ENCODE assay signal across 8 mouse cellular contexts in genomic region chr4:134496595-134497210, GRCm38 (mm10). TPM values are rescaled to one million over a fixed set of nuclear protein-coding genes. Genes with fewer than 3 reads are reported as not detected.
A peak's percentile ranks its signal among the peaks of the same experiment; 100 is the strongest.
DNase-seq lines count a peak whose midpoint lies in the region; ATAC-seq lines count a peak whose summit lies in the region.

Gene Paqr7, plus strand, starts transcription at chr4:134496697.

- H3K27ac ChIP-seq in embryonic facial prominence, embryonic 10.5 days (replicated peaks) = peak within 1 kb of the TSS; percentile 81
- H3K27ac ChIP-seq in intestine, embryonic 15.5 days = peak within 1 kb of the TSS; percentile 73

- peak; percentile 72 for ATAC-seq in intestine, embryonic 15.5 days
- peak; percentile 72 for ATAC-seq in megakaryocyte-erythroid progenitor cell, adult 5-6 weeks (replicated peaks; ENCODE audit: low FRiP score, low TSS enrichment, poor library complexity, severe bottlenecking)

- H3K4me2 ChIP-seq in intestine, embryonic 15.5 days (replicated peaks) = peak within 1 kb of the TSS; percentile 99

- peaks cover 27% of the 10 kb centered on the region for H3K27me3 ChIP-seq in embryonic facial prominence, embryonic 10.5 days (replicated peaks; ENCODE audit: low read depth, poor library complexity, severe bottlenecking)
- no peaks in the 10 kb centered on the region for H3K27me3 ChIP-seq in intestine, embryonic 15.5 days (replicated peaks)

- H3K36me3 ChIP-seq in embryonic facial prominence, embryonic 10.5 days (replicated peaks) = no peaks in the 10 kb centered on the region
- H3K36me3 ChIP-seq in intestine, embryonic 15.5 days = no peaks in the 10 kb centered on the region

- intact Hi-C loops in left cerebral cortex, postnatal 36 days (cut with DNase I) = no loop called here

- WGBS in embryonic facial prominence, embryonic 10.5 days = 3% methylated on average over 35 of the region's 35 CpGs
- WGBS in intestine, embryonic 15.5 days = 4% methylated on average over 35 of the region's 35 CpGs

- peak within 1 kb of the TSS; percentile 62 for H3K9ac ChIP-seq in intestine, embryonic 15.5 days

- H3K9me3 ChIP-seq in embryonic facial prominence, embryonic 10.5 days = no peaks in the 10 kb centered on the region
- H3K9me3 ChIP-seq in intestine, embryonic 15.5 days = no peaks in the 10 kb centered on the region

- H3K4me1 ChIP-seq in embryonic facial prominence, embryonic 10.5 days = peaks cover 29% of the 10 kb centered on the region
- peaks cover 30% of the 10 kb centered on the region for H3K4me1 ChIP-seq in intestine, embryonic 15.5 days (replicated peaks)

- peak; percentile 89 for DNase-seq in adrenal gland, postnatal 14 days
- DNase-seq in embryonic facial prominence, embryonic 10.5 days (ENCODE audit: low spot score) = peak; percentile 66
- no peak for DNase-seq in gonadal fat pad, adult 2 months (ENCODE audit: low read depth)
- DNase-seq in left cerebral cortex, postnatal 36 days (ENCODE audit: low spot score in 2 of 2) = peak; percentile 82 to 86
- peak; percentile 66 for DNase-seq in right cerebral cortex, postnatal 14 days
- peak; percentile 69 to 76 for DNase-seq in urinary bladder, postnatal 4 days (ENCODE audit: low spot score in 2 of 2)

- H3K4me3 ChIP-seq in embryonic facial prominence, embryonic 10.5 days = peak within 1 kb of the TSS; percentile 77
- H3K4me3 ChIP-seq in intestine, embryonic 15.5 days (replicated peaks) = peak within 1 kb of the TSS; percentile 56

RNA-seq across cellular contexts. Expression of gene Paqr7, which starts in this region (rescaled TPM):
- total RNA-seq in adrenal gland, postnatal 14 days (2021) = 25.9 and 32.2 TPM in 2 replicates
- 1.2 and 2.1 TPM in 2 replicates for polyA plus RNA-seq in embryonic facial prominence, embryonic 10.5 days (2016; fragmentation: Nextera tagmentation; extraction: Ambion mirVana)
- 37.7 and 48.2 TPM in 2 replicates for polyA plus RNA-seq in gonadal fat pad, adult 2 months (2012; rRNA removed)
- 11.5 TPM in 2 replicates for polyA plus RNA-seq in intestine, embryonic 15.5 days (2015; fragmentation: Nextera tagmentation; extraction: Ambion mirVana)
- 10 to 100 TPM; 56.5 to 65.6 TPM for total RNA-seq in left cerebral cortex, postnatal 36 days (2021)
- 0.66 and 1.3 TPM in 2 replicates for total RNA-seq in megakaryocyte-erythroid progenitor cell, adult 5-6 weeks (2014; fragmentation: Nextera tagmentation)
- total RNA-seq in megakaryocyte-erythroid progenitor cell, adult 5-6 weeks (2017) = 0.47 and 0.80 TPM in 2 replicates

Comparison
In these comparisons a context has a peak if more than half of its experiments do, and no peak if none do; other contexts are left out.
1. RNA of gene Paqr7 (total RNA-seq): 56.5 to 65.6 TPM in left cerebral cortex, postnatal 36 days and 25.9 to 32.2 TPM in adrenal gland, postnatal 14 days; 0.47 to 1.3 TPM in megakaryocyte-erythroid progenitor cell, adult 5-6 weeks; every median in the first group is over 10 times any median in the second.